ENCODE assay signal across 8 mouse cellular contexts in genomic region chr17:56256239-56256881, GRCm38 (mm10). TPM values are rescaled to one million over a fixed set of nuclear protein-coding genes. Genes with fewer than 3 reads are reported as not detected.
DNase-seq lines count a peak whose midpoint lies in the region; ATAC-seq and TF ChIP-seq lines count a peak whose summit lies in the region.

TSS of gene Fem1a (plus strand) at chr17:56256810.

- DNase-seq in G1E (ENCODE audit: low spot score): peak; percentile 79
- DNase-seq in cerebellum, adult 18-20 months: peak; percentile 92 to 96
- DNase-seq in heart, postnatal 36 days: peak; percentile 84 to 92
- DNase-seq in layer of hippocampus, adult 2 months (ENCODE audit: low spot score in 2 of 2): peak; percentile 91 to 99
- peak; percentile 99 for DNase-seq in lung, embryonic 14.5 days
- DNase-seq in thymus, adult 2 months: peak; percentile 92

- peak within 1 kb of the TSS; percentile 82 for H3K4me3 ChIP-seq in G1E (ENCODE audit: low read depth, low read length)
- peak within 1 kb of the TSS; percentile 72 for H3K4me3 ChIP-seq in forebrain, embryonic 16.5 days (replicated peaks; ENCODE audit: low read length)
- H3K4me3 ChIP-seq in layer of hippocampus, adult 2 months: peak within 1 kb of the TSS; percentile 67
- H3K4me3 ChIP-seq in lung, embryonic 14.5 days (ENCODE audit: low read depth, low read length): peak within 1 kb of the TSS; percentile 64
- H3K4me3 ChIP-seq in olfactory bulb, adult 2 months (ENCODE audit: insufficient read depth, low read depth, low read length): peak within 1 kb of the TSS; percentile 67
- peak within 1 kb of the TSS; percentile 66 for H3K4me3 ChIP-seq in thymus, adult 2 months (ENCODE audit: control insufficient read depth, insufficient read depth, low read length)

- H3K27ac ChIP-seq in forebrain, embryonic 16.5 days (ENCODE audit: low read length): peak within 1 kb of the TSS; percentile 92
- peak within 1 kb of the TSS; percentile 92 for H3K27ac ChIP-seq in layer of hippocampus, adult 2 months
- peak within 1 kb of the TSS; percentile 95 for H3K27ac ChIP-seq in lung, embryonic 14.5 days (ENCODE audit: low read depth)
- H3K27ac ChIP-seq in olfactory bulb, adult 2 months (ENCODE audit: insufficient read depth, low read depth, low read length): peak within 1 kb of the TSS; percentile 96
- H3K27ac ChIP-seq in thymus, adult 2 months (ENCODE audit: control insufficient read depth, insufficient read depth, low read length): peak within 1 kb of the TSS; percentile 79

- peaks cover 39% of the 10 kb centered on the region for H3K36me3 ChIP-seq in G1E (replicated peaks)
- H3K36me3 ChIP-seq in forebrain, embryonic 16.5 days (ENCODE audit: control insufficient read depth, insufficient read depth): peaks cover 8% of the 10 kb centered on the region
- H3K36me3 ChIP-seq in lung, embryonic 14.5 days (ENCODE audit: insufficient read depth): peaks cover 33% of the 10 kb centered on the region
- H3K36me3 ChIP-seq in thymus, adult 2 months (ENCODE audit: control insufficient read depth, insufficient read depth, low read length): peaks cover 12% of the 10 kb centered on the region

- 0% methylated on average over 28 of the region's 28 CpGs for WGBS in forebrain, embryonic 16.5 days
- WGBS in lung, embryonic 14.5 days: under 1% methylated on average over 28 of the region's 28 CpGs
- under 1% methylated on average over 28 of the region's 28 CpGs for WGBS in olfactory bulb, adult 2 months
- WGBS in thymus, adult 2 months: under 1% methylated on average over 28 of the region's 28 CpGs

- ATAC-seq in G1E (ENCODE audit: extremely low read depth, insufficient number of reproducible peaks, low FRiP score, poor library complexity, severe bottlenecking): peak; percentile 75
- ATAC-seq in forebrain, embryonic 16.5 days: peak; percentile 94
- peak; percentile 94 for ATAC-seq in lung, embryonic 14.5 days (ENCODE audit: insufficient read depth)

- peaks cover 6% of the 10 kb centered on the region for H3K27me3 ChIP-seq in G1E (ENCODE audit: insufficient read depth, low read length)
- no peaks in the 10 kb centered on the region for H3K27me3 ChIP-seq in forebrain, embryonic 16.5 days (replicated peaks; ENCODE audit: control insufficient read depth, insufficient read depth, low read length)
- no peaks in the 10 kb centered on the region for H3K27me3 ChIP-seq in lung, embryonic 14.5 days (ENCODE audit: insufficient read depth, low read length)
- no peaks in the 10 kb centered on the region for H3K27me3 ChIP-seq in thymus, adult 2 months (ENCODE audit: control insufficient read depth, insufficient read depth, low read length)

- intact Hi-C loops in heart, postnatal 36 days (cut with DNase I): loop anchor here (5.0 kb wide), 1 partner anchor 144 kb away; no protein-coding TSS in a partner anchor

- peak within 1 kb of the TSS; percentile 69 for H3K9ac ChIP-seq in forebrain, embryonic 16.5 days (replicated peaks; ENCODE audit: low read depth, low read length)
- peak within 1 kb of the TSS; percentile 56 for H3K9ac ChIP-seq in lung, embryonic 14.5 days

- TF ChIP-seq CTCF in G1E (IDR thresholded peaks at IDR 0.05; ENCODE audit: low read depth, low read length): no peak
- no peak for TF ChIP-seq CTCF in layer of hippocampus, adult 2 months (conservative IDR thresholded peaks at IDR 0.05)
- no peak for TF ChIP-seq CTCF in lung, embryonic 14.5 days (IDR thresholded peaks at IDR 0.05; ENCODE audit: low read depth)
- no peak for TF ChIP-seq CTCF in olfactory bulb, adult 2 months (IDR thresholded peaks at IDR 0.05; ENCODE audit: insufficient read depth, low read depth, low read length)
- no peak for TF ChIP-seq CTCF in thymus, adult 2 months (IDR thresholded peaks at IDR 0.05; ENCODE audit: borderline replicate concordance, control insufficient read depth, extremely low read depth, insufficient read depth, low read length, poor library complexity)

- H3K9me3 ChIP-seq in G1E (replicated peaks): no peaks in the 10 kb centered on the region
- H3K9me3 ChIP-seq in forebrain, embryonic 16.5 days (ENCODE audit: control insufficient read depth, low read length): no peaks in the 10 kb centered on the region
- no peaks in the 10 kb centered on the region for H3K9me3 ChIP-seq in lung, embryonic 14.5 days (ENCODE audit: low read depth, low read length)

- peak within 1 kb of the TSS; percentile 95 for H3K4me2 ChIP-seq in forebrain, embryonic 16.5 days (ENCODE audit: low read length)
- H3K4me2 ChIP-seq in lung, embryonic 14.5 days: peak within 1 kb of the TSS; percentile 90

- 0 out of 2 replicates have a peak, but pooled peaks have one; percentile 23 for TF ChIP-seq POLR2A in olfactory bulb, adult 2 months (IDR thresholded peaks at IDR 0.05; ENCODE audit: insufficient read depth, low read depth, low read length)
- TF ChIP-seq POLR2A in thymus, adult 2 months (IDR thresholded peaks at IDR 0.05; ENCODE audit: control insufficient read depth, extremely low read depth, insufficient read depth, low read length, poor library complexity): peak; percentile 35; the same call in 1 of the 2 replicates

- peaks cover 53% of the 10 kb centered on the region for H3K4me1 ChIP-seq in G1E (ENCODE audit: insufficient read depth, low read depth, low read length)
- H3K4me1 ChIP-seq in forebrain, embryonic 16.5 days (replicated peaks; ENCODE audit: control insufficient read depth, insufficient read depth, low read length): peaks cover 46% of the 10 kb centered on the region
- peaks cover 4% of the 10 kb centered on the region for H3K4me1 ChIP-seq in lung, embryonic 14.5 days (ENCODE audit: insufficient read depth)
- peaks cover 44% of the 10 kb centered on the region for H3K4me1 ChIP-seq in olfactory bulb, adult 2 months (ENCODE audit: control insufficient read depth, insufficient read depth, low read length)
- peaks cover 19% of the 10 kb centered on the region for H3K4me1 ChIP-seq in thymus, adult 2 months (replicated peaks; ENCODE audit: control insufficient read depth, insufficient read depth, low read length)

RNA-seq across cellular contexts. Expression of gene Fem1a, which starts in this region (rescaled TPM):
- total RNA-seq in G1E (2014; fragmentation: Nextera tagmentation) (14.4 and 16.5 TPM in 2 replicates), G1E (2017) (17.8 and 18.9 TPM in 2 replicates)
- 20.1 and 20.7 TPM in 2 replicates for polyA plus RNA-seq in G1E (2012)
- polyA plus RNA-seq in forebrain, embryonic 16.5 days (2015; fragmentation: Nextera tagmentation; extraction: Ambion mirVana): 23.4 and 24.5 TPM in 2 replicates
- 100 to 1,000 TPM; 106 to 111 TPM for total RNA-seq in heart, postnatal 36 days (2021)
- 10 to 100 TPM; 36.4 to 37.1 TPM for total RNA-seq in layer of hippocampus, adult 2 months (2021)
- polyA plus RNA-seq in lung, embryonic 14.5 days (2014; fragmentation: Nextera tagmentation; extraction: Ambion mirVana): 14.5 and 15.4 TPM in 2 replicates
- not detected in 2 replicates for polyA plus RNA-seq in olfactory bulb, adult 2 months (2012; ENCODE audit: insufficient read depth, insufficient read length, low replicate concordance, missing spikeins)
- polyA plus RNA-seq in thymus, adult 2 months (2012; rRNA removed): 43.1 and 45.2 TPM in 2 replicates

Comparison
In these comparisons a context has a peak if more than half of its experiments do, and no peak if none do; other contexts are left out.
1. Peak in every context shown above with its lines: DNase-seq, ATAC-seq, H3K4me3 ChIP-seq and H3K27ac ChIP-seq.
2. RNA of gene Fem1a (polyA plus RNA-seq): 43.1 to 45.2 TPM in thymus, adult 2 months, 23.4 to 24.5 TPM in forebrain, embryonic 16.5 days, 20.1 to 20.7 TPM in G1E and 14.5 to 15.4 TPM in lung, embryonic 14.5 days; not detected in olfactory bulb, adult 2 months; every median in the first group is over 10 times any median in the second.